Mouse (Mus musculus): ENCODE data around the gene Atxn3. TPM values are rescaled to one million over a fixed set of nuclear protein-coding genes. Genes with fewer than 3 reads are reported as not detected.

The Atxn3 gene
- polyA plus RNA-seq, 1 experiment: 0.76 TPM

DNA sequence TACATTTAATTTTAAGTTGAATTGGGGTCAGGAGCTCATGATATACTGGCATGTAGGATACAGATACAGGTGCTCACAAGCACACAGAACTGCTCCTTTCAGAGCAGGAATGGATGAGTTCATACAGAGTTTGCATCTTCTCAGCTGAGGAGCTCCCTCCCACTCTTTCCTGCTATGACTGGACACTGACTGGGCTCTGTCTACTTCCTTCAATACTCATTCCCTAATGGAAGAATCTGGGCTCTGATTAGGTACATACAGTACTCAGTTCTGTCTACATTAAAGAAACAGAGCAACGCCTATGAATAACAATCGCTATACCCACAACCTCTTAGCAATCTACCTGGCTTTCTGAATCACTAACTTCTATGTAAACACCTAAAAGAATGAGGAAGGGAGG lies 65.2 kb downstream of the Atxn3 start:
- Histone ChIP-seq H3K27ac (ENCODE audit: insufficient read depth, low read depth, low read length) (no peak overlapping the region), H3K36me3 (ENCODE audit: control insufficient read depth, insufficient read depth, low read length) (peaks cover 42% of the 10 kb centered on the region), H3K4me1 (ENCODE audit: control insufficient read depth, insufficient read depth, insufficient read length, low read length) (no peaks in the 10 kb centered on the region), H3K27me3 (ENCODE audit: control insufficient read depth, insufficient read depth, low read length) (no peaks in the 10 kb centered on the region), H3K4me3 (ENCODE audit: low read depth, low read length) (no peak overlapping the region)
- no peak for TF ChIP-seq POLR2A (IDR thresholded peaks at IDR 0.05; ENCODE audit: low read depth, low read length)
- TF ChIP-seq CTCF (IDR thresholded peaks at IDR 0.05; ENCODE audit: extremely low read depth, insufficient read length, insufficient replicate concordance, low read depth, low read length): no peak
- 87% methylated on average over 2 of the region's 2 CpGs for WGBS

DNA sequence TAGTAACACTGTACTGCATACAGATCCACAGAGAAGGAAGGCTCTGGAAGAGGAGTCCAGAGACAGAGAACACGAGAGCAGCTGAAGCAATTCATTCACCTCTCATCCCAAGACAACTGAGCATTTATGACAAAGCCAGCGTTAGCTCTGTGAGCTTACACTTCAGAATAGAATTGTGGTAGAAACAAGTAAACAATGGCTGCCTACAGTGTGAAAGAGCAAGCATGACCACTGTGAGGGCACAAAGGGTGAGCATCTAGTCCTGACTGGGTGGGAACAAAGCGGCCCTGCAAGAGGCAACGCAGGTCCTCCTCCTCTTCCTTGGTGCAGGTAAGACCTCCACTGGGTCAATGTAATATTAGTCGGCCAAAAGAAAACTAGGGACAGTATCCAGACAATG lies 67.0 kb downstream of the Atxn3 start:
- WGBS: 88% methylated on average over 5 of the region's 5 CpGs
- H3K27me3 ChIP-seq (ENCODE audit: control insufficient read depth, insufficient read depth, low read length): no peaks in the 10 kb centered on the region
- H3K4me1 ChIP-seq (ENCODE audit: control insufficient read depth, insufficient read depth, insufficient read length, low read length): no peaks in the 10 kb centered on the region
- peaks cover 47% of the 10 kb centered on the region for H3K36me3 ChIP-seq (ENCODE audit: control insufficient read depth, insufficient read depth, low read length)
- no peak overlapping the region for H3K27ac ChIP-seq (ENCODE audit: insufficient read depth, low read depth, low read length)
- no peak for TF ChIP-seq CTCF (IDR thresholded peaks at IDR 0.05; ENCODE audit: extremely low read depth, insufficient read length, insufficient replicate concordance, low read depth, low read length)
- no peak for TF ChIP-seq POLR2A (IDR thresholded peaks at IDR 0.05; ENCODE audit: low read depth, low read length)
- no peak overlapping the region for H3K4me3 ChIP-seq (ENCODE audit: low read depth, low read length)

DNA sequence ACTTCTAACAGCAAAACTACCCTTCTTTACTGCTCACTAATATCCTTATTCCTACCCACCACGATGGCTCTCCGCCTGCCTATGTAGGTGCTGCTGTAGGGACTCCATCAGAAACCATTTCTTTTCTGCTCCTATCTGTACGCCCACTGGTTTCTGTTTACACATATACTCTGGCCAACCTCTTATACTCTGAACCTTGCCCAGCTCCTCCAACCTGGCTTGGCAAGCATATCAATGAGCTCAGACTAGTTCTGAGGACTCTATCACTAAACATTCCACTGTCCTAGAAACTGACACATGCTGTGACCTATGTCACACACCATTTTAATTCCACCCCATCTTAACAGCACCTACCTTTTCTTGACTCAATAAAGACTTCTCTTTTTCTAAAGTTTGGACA lies 68.7 kb downstream of the Atxn3 start:
- H3K27ac ChIP-seq (ENCODE audit: insufficient read depth, low read depth, low read length): peak overlapping the region; percentile 49; the same call in 1 of the 2 replicates
- H3K36me3 ChIP-seq (ENCODE audit: control insufficient read depth, insufficient read depth, low read length): peaks cover 56% of the 10 kb centered on the region
- no peaks in the 10 kb centered on the region for H3K4me1 ChIP-seq (ENCODE audit: control insufficient read depth, insufficient read depth, insufficient read length, low read length)
- H3K27me3 ChIP-seq (ENCODE audit: control insufficient read depth, insufficient read depth, low read length): no peaks in the 10 kb centered on the region
- H3K4me3 ChIP-seq (ENCODE audit: low read depth, low read length): no peak overlapping the region
- WGBS: 37% methylated on average over 3 of the region's 3 CpGs
- TF ChIP-seq POLR2A (IDR thresholded peaks at IDR 0.05; ENCODE audit: low read depth, low read length) (no peak), CTCF (IDR thresholded peaks at IDR 0.05; ENCODE audit: extremely low read depth, insufficient read length, insufficient replicate concordance, low read depth, low read length) (no peak)

DNA sequence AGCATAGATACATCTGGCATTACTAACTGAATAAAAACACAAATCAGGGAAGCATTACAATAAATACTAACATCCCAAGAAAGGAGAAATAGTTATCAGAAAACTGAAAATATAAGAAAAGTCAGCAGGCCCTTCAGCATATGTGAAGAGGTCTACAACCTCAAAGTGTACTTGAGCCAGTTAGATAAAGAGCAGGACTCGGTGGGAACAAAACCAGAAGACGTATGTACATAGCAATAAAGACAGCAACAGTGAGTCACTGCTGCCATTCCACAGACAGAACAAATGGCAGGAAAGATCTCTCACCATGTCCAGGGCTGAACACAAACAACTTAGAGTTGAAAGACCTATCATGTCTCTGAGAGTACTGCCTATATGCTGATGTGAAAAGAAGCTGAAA lies 69.7 kb downstream of the Atxn3 start:
- no peaks in the 10 kb centered on the region for H3K4me1 ChIP-seq (ENCODE audit: control insufficient read depth, insufficient read depth, insufficient read length, low read length)
- WGBS: 65% methylated on average over 2 of the region's 2 CpGs
- H3K27ac ChIP-seq (ENCODE audit: insufficient read depth, low read depth, low read length): no peak overlapping the region
- no peak overlapping the region for H3K4me3 ChIP-seq (ENCODE audit: low read depth, low read length)
- no peak for TF ChIP-seq POLR2A (IDR thresholded peaks at IDR 0.05; ENCODE audit: low read depth, low read length)
- no peak for TF ChIP-seq CTCF (IDR thresholded peaks at IDR 0.05; ENCODE audit: extremely low read depth, insufficient read length, insufficient replicate concordance, low read depth, low read length)
- no peaks in the 10 kb centered on the region for H3K27me3 ChIP-seq (ENCODE audit: control insufficient read depth, insufficient read depth, low read length)
- H3K36me3 ChIP-seq (ENCODE audit: control insufficient read depth, insufficient read depth, low read length): peaks cover 57% of the 10 kb centered on the region

DNA sequence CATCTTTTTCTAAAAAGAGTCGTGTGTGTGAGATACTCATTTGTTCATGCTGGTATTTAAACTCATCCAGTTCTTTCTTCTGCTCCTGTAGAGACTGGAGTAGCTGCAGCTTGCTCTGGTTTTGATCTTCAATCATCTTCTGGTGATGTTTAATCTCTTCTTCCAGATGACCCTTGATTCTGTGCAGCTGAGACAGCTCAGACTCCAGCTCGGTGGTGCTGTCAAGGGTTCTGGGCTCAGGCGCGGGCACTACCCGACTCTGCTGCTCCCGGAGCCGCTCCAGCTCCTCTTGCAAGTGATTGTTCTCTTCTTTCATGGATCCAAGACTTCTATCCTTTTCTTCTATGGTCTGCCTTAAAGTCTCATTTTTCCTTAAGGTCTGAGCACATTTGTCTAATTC lies 73.1 kb downstream of the Atxn3 start:
- peaks cover 46% of the 10 kb centered on the region for H3K36me3 ChIP-seq (ENCODE audit: control insufficient read depth, insufficient read depth, low read length)
- no peaks in the 10 kb centered on the region for H3K27me3 ChIP-seq (ENCODE audit: control insufficient read depth, insufficient read depth, low read length)
- H3K4me1 ChIP-seq (ENCODE audit: control insufficient read depth, insufficient read depth, insufficient read length, low read length): no peaks in the 10 kb centered on the region
- no peak overlapping the region for H3K4me3 ChIP-seq (ENCODE audit: low read depth, low read length)
- TF ChIP-seq POLR2A (IDR thresholded peaks at IDR 0.05; ENCODE audit: low read depth, low read length) (no peak), CTCF (IDR thresholded peaks at IDR 0.05; ENCODE audit: extremely low read depth, insufficient read length, insufficient replicate concordance, low read depth, low read length) (no peak)
- no peak overlapping the region for H3K27ac ChIP-seq (ENCODE audit: insufficient read depth, low read depth, low read length)
- WGBS: 93% methylated on average over 7 of the region's 7 CpGs

DNA sequence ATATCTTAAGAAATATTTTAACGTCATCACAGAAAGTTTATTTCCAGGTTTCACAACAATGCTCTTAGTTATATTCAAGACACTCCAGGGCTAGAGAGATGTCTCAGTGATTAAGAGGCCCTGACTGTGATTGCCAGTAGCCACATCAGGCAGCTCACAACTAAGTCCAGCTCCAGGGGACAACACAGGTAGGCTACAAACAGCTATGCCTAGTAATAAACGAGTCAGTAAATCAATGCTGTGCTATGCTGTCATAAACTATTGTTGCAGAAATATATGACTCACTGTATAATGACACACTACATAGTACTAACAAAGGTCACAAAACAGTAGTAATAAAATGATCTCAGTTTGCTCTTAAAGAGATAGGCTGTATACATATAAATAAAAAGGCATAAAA lies 81.7 kb downstream of the Atxn3 start:
- WGBS: 51% methylated on average over 2 of the region's 2 CpGs
- peaks cover 45% of the 10 kb centered on the region for H3K36me3 ChIP-seq (ENCODE audit: control insufficient read depth, insufficient read depth, low read length)
- TF ChIP-seq POLR2A (IDR thresholded peaks at IDR 0.05; ENCODE audit: low read depth, low read length): no peak
- no peak for TF ChIP-seq CTCF (IDR thresholded peaks at IDR 0.05; ENCODE audit: extremely low read depth, insufficient read length, insufficient replicate concordance, low read depth, low read length)
- H3K27me3 ChIP-seq (ENCODE audit: control insufficient read depth, insufficient read depth, low read length): no peaks in the 10 kb centered on the region
- H3K4me1 ChIP-seq (ENCODE audit: control insufficient read depth, insufficient read depth, insufficient read length, low read length): no peaks in the 10 kb centered on the region
- H3K27ac ChIP-seq (ENCODE audit: insufficient read depth, low read depth, low read length): 0 out of 2 replicates have a peak overlapping the region, but pooled peaks have one; percentile 51
- H3K4me3 ChIP-seq (ENCODE audit: low read depth, low read length): no peak overlapping the region

DNA sequence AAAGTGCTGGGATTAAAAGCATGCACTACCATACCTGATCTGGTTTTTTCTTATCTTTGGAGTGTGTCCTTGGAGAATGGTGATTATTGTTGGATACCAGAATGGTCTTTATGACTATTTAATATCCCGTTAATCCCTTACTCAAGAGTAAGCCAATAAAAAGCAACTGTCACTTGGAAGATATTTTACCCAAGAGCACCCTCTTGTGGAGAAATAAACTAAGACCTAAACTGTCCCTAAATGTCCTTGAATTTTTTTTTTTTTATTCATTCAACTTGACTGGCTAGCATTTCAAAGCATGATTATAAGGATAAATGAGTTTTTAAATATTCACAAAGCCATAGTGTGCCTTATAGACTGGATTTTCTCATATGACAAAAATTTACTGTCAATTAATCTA lies 82.9 kb downstream of the Atxn3 start:
- Histone ChIP-seq H3K36me3 (ENCODE audit: control insufficient read depth, insufficient read depth, low read length) (peaks cover 49% of the 10 kb centered on the region), H3K27me3 (ENCODE audit: control insufficient read depth, insufficient read depth, low read length) (no peaks in the 10 kb centered on the region), H3K4me1 (ENCODE audit: control insufficient read depth, insufficient read depth, insufficient read length, low read length) (no peaks in the 10 kb centered on the region), H3K27ac (ENCODE audit: insufficient read depth, low read depth, low read length) (no peak overlapping the region), H3K4me3 (ENCODE audit: low read depth, low read length) (no peak overlapping the region)
- 17% methylated on average over 1 of the region's 1 CpGs for WGBS
- TF ChIP-seq POLR2A (IDR thresholded peaks at IDR 0.05; ENCODE audit: low read depth, low read length) (no peak), CTCF (IDR thresholded peaks at IDR 0.05; ENCODE audit: extremely low read depth, insufficient read length, insufficient replicate concordance, low read depth, low read length) (no peak)

Other genes starting within 250 kb of the Atxn3 start
- 0.03 and 0.20 TPM in 2 replicates for gene Tc2n, start 239.7 kb downstream of the Atxn3 start, polyA plus RNA-seq (2012; rRNA removed)
- gene Fbln5, start 139.2 kb downstream of the Atxn3 start, polyA plus RNA-seq (2012; rRNA removed): 15.3 and 17.0 TPM in 2 replicates
- 2.1 and 2.3 TPM in 2 replicates for gene Trip11, start 45.0 kb downstream of the Atxn3 start, polyA plus RNA-seq (2012; rRNA removed)
- 0.70 and 1.2 TPM in 2 replicates for gene Cpsf2, start 17.7 kb upstream of the Atxn3 start, polyA plus RNA-seq (2012; rRNA removed)
- gene Slc24a4, start 170.5 kb upstream of the Atxn3 start, polyA plus RNA-seq (2012; rRNA removed): 0.18 TPM in 1 of 2 replicates, not detected in the other